Mouse (Mus musculus): ENCODE data around the gene Dscaml1. TPM values are rescaled to one million over a fixed set of nuclear protein-coding genes. Genes with fewer than 3 reads are reported as not detected.

Dscaml1 gene
- polyA plus RNA-seq, 1 experiment from 2014 or later = 0.23 TPM

GRCm38 (mm10) chr9:45389596-45389995 is 36.8 kb upstream of the Dscaml1 start:
- H3K36me3 ChIP-seq (ENCODE audit: control insufficient read depth, insufficient read depth, low read length) = no peaks in the 10 kb centered on the region
- no peak overlapping the region for H3K27ac ChIP-seq (ENCODE audit: low read depth, low read length)
- no peak overlapping the region for H3K9ac ChIP-seq (ENCODE audit: low read depth, low read length)
- H3K27me3 ChIP-seq (ENCODE audit: control insufficient read depth, insufficient read depth, low read length) = no peaks in the 10 kb centered on the region
- no peak overlapping the region for H3K4me3 ChIP-seq (ENCODE audit: low read depth, low read length)
- ATAC-seq (replicated peaks; ENCODE audit: insufficient number of reproducible peaks, low FRiP score, low TSS enrichment) = no peak
- no peak overlapping the region for H3K4me2 ChIP-seq
- no peaks in the 10 kb centered on the region for H3K9me3 ChIP-seq (replicated peaks; ENCODE audit: control insufficient read depth, low read length)
- WGBS (ENCODE audit: insufficient replicate concordance) = 68% methylated on average over 8 of the region's 8 CpGs
- no peaks in the 10 kb centered on the region for H3K4me1 ChIP-seq (ENCODE audit: control insufficient read depth, insufficient read depth, low read length)

- Histone ChIP-seq H3K9ac (ENCODE audit: low read depth, low read length) (no peak overlapping the region), H3K4me1 (ENCODE audit: control insufficient read depth, insufficient read depth, low read length) (no peaks in the 10 kb centered on the region), H3K27me3 (ENCODE audit: control insufficient read depth, insufficient read depth, low read length) (no peaks in the 10 kb centered on the region), H3K4me3 (ENCODE audit: low read depth, low read length) (no peak overlapping the region), H3K9me3 (replicated peaks; ENCODE audit: control insufficient read depth, low read length) (no peaks in the 10 kb centered on the region), H3K27ac (ENCODE audit: low read depth, low read length) (no peak overlapping the region), H3K4me2 (no peak overlapping the region), H3K36me3 (ENCODE audit: control insufficient read depth, insufficient read depth, low read length) (no peaks in the 10 kb centered on the region)
- 68% methylated on average over 7 of the region's 7 CpGs for WGBS (ENCODE audit: insufficient replicate concordance)
- ATAC-seq (replicated peaks; ENCODE audit: insufficient number of reproducible peaks, low FRiP score, low TSS enrichment) = no peak
Observed at GRCm38 (mm10) chr9:45391299-45391698, 35.1 kb upstream of the Dscaml1 start.

- Histone ChIP-seq H3K9ac (ENCODE audit: low read depth, low read length) (no peak overlapping the region), H3K4me3 (ENCODE audit: low read depth, low read length) (no peak overlapping the region), H3K27me3 (ENCODE audit: control insufficient read depth, insufficient read depth, low read length) (peaks cover under 1% of the 10 kb centered on the region; the same call in 1 of the 2 replicates), H3K27ac (ENCODE audit: low read depth, low read length) (no peak overlapping the region), H3K4me1 (ENCODE audit: control insufficient read depth, insufficient read depth, low read length) (no peaks in the 10 kb centered on the region), H3K9me3 (replicated peaks; ENCODE audit: control insufficient read depth, low read length) (no peaks in the 10 kb centered on the region), H3K36me3 (ENCODE audit: control insufficient read depth, insufficient read depth, low read length) (no peaks in the 10 kb centered on the region), H3K4me2 (no peak overlapping the region)
- no peak for ATAC-seq (replicated peaks; ENCODE audit: insufficient number of reproducible peaks, low FRiP score, low TSS enrichment)
- WGBS (ENCODE audit: insufficient replicate concordance) = 85% methylated on average over 6 of the region's 6 CpGs
Observed at GRCm38 (mm10) chr9:45395218-45395617, 31.2 kb upstream of the Dscaml1 start.

GRCm38 (mm10) chr9:45395796-45396195 is 30.6 kb upstream of the Dscaml1 start:
- Histone ChIP-seq H3K9me3 (replicated peaks; ENCODE audit: control insufficient read depth, low read length) (no peaks in the 10 kb centered on the region), H3K4me3 (ENCODE audit: low read depth, low read length) (no peak overlapping the region), H3K9ac (ENCODE audit: low read depth, low read length) (no peak overlapping the region), H3K27ac (ENCODE audit: low read depth, low read length) (no peak overlapping the region), H3K27me3 (ENCODE audit: control insufficient read depth, insufficient read depth, low read length) (peaks cover 6% of the 10 kb centered on the region), H3K36me3 (ENCODE audit: control insufficient read depth, insufficient read depth, low read length) (no peaks in the 10 kb centered on the region), H3K4me1 (ENCODE audit: control insufficient read depth, insufficient read depth, low read length) (no peaks in the 10 kb centered on the region), H3K4me2 (no peak overlapping the region)
- 56% methylated on average over 3 of the region's 3 CpGs for WGBS (ENCODE audit: insufficient replicate concordance)
- ATAC-seq (replicated peaks; ENCODE audit: insufficient number of reproducible peaks, low FRiP score, low TSS enrichment) = no peak

GRCm38 (mm10) chr9:45398336-45398735 is 28.1 kb upstream of the Dscaml1 start:
- no peak overlapping the region for H3K9ac ChIP-seq (ENCODE audit: low read depth, low read length)
- no peak overlapping the region for H3K4me2 ChIP-seq
- H3K4me3 ChIP-seq (ENCODE audit: low read depth, low read length) = no peak overlapping the region
- H3K9me3 ChIP-seq (replicated peaks; ENCODE audit: control insufficient read depth, low read length) = no peaks in the 10 kb centered on the region
- H3K36me3 ChIP-seq (ENCODE audit: control insufficient read depth, insufficient read depth, low read length) = no peaks in the 10 kb centered on the region
- no peaks in the 10 kb centered on the region for H3K4me1 ChIP-seq (ENCODE audit: control insufficient read depth, insufficient read depth, low read length)
- 50% methylated on average over 1 of the region's 1 CpGs for WGBS (ENCODE audit: insufficient replicate concordance)
- peaks cover 19% of the 10 kb centered on the region for H3K27me3 ChIP-seq (ENCODE audit: control insufficient read depth, insufficient read depth, low read length)
- H3K27ac ChIP-seq (ENCODE audit: low read depth, low read length) = no peak overlapping the region
- ATAC-seq (replicated peaks; ENCODE audit: insufficient number of reproducible peaks, low FRiP score, low TSS enrichment) = no peak

- WGBS (ENCODE audit: insufficient replicate concordance) = 75% methylated on average over 4 of the region's 4 CpGs
- Histone ChIP-seq H3K4me3 (ENCODE audit: low read depth, low read length) (no peak within 1 kb of the TSS), H3K4me1 (ENCODE audit: control insufficient read depth, insufficient read depth, low read length) (no peaks in the 10 kb centered on the region), H3K27me3 (ENCODE audit: control insufficient read depth, insufficient read depth, low read length) (peaks cover 22% of the 10 kb centered on the region), H3K9ac (ENCODE audit: low read depth, low read length) (no peak within 1 kb of the TSS), H3K4me2 (no peak within 1 kb of the TSS), H3K36me3 (ENCODE audit: control insufficient read depth, insufficient read depth, low read length) (no peaks in the 10 kb centered on the region), H3K27ac (ENCODE audit: low read depth, low read length) (no peak within 1 kb of the TSS), H3K9me3 (replicated peaks; ENCODE audit: control insufficient read depth, low read length) (no peaks in the 10 kb centered on the region)
- ATAC-seq (replicated peaks; ENCODE audit: insufficient number of reproducible peaks, low FRiP score, low TSS enrichment) = no peak
Observed at GRCm38 (mm10) chr9:45399434-45399833, 27.0 kb upstream of the Dscaml1 start, which contains the start of gene Fxyd2. Gene Fxyd2 (plus strand): TSS chr9:45399669.

- ATAC-seq (replicated peaks; ENCODE audit: insufficient number of reproducible peaks, low FRiP score, low TSS enrichment) = no peak
- H3K4me1 ChIP-seq (ENCODE audit: control insufficient read depth, insufficient read depth, low read length) = no peaks in the 10 kb centered on the region
- no peaks in the 10 kb centered on the region for H3K9me3 ChIP-seq (replicated peaks; ENCODE audit: control insufficient read depth, low read length)
- H3K36me3 ChIP-seq (ENCODE audit: control insufficient read depth, insufficient read depth, low read length) = no peaks in the 10 kb centered on the region
- H3K4me2 ChIP-seq = no peak overlapping the region
- no peak overlapping the region for H3K4me3 ChIP-seq (ENCODE audit: low read depth, low read length)
- WGBS (ENCODE audit: insufficient replicate concordance) = 53% methylated on average over 4 of the region's 4 CpGs
- peaks cover 23% of the 10 kb centered on the region for H3K27me3 ChIP-seq (ENCODE audit: control insufficient read depth, insufficient read depth, low read length)
- H3K27ac ChIP-seq (ENCODE audit: low read depth, low read length) = no peak overlapping the region
- H3K9ac ChIP-seq (ENCODE audit: low read depth, low read length) = no peak overlapping the region
Observed at GRCm38 (mm10) chr9:45401851-45402250, 24.6 kb upstream of the Dscaml1 start.

- 45% methylated on average over 2 of the region's 2 CpGs for WGBS (ENCODE audit: insufficient replicate concordance)
- Histone ChIP-seq H3K27ac (ENCODE audit: low read depth, low read length) (no peak overlapping the region), H3K4me2 (no peak overlapping the region), H3K9ac (ENCODE audit: low read depth, low read length) (no peak overlapping the region), H3K36me3 (ENCODE audit: control insufficient read depth, insufficient read depth, low read length) (no peaks in the 10 kb centered on the region), H3K27me3 (ENCODE audit: control insufficient read depth, insufficient read depth, low read length) (peaks cover 25% of the 10 kb centered on the region), H3K4me1 (ENCODE audit: control insufficient read depth, insufficient read depth, low read length) (no peaks in the 10 kb centered on the region), H3K4me3 (ENCODE audit: low read depth, low read length) (no peak overlapping the region), H3K9me3 (replicated peaks; ENCODE audit: control insufficient read depth, low read length) (no peaks in the 10 kb centered on the region)
- no peak for ATAC-seq (replicated peaks; ENCODE audit: insufficient number of reproducible peaks, low FRiP score, low TSS enrichment)
Observed at GRCm38 (mm10) chr9:45402957-45403356, 23.5 kb upstream of the Dscaml1 start.

GRCm38 (mm10) chr9:45405694-45406093 is 20.7 kb upstream of the Dscaml1 start:
- Histone ChIP-seq H3K9ac (ENCODE audit: low read depth, low read length) (no peak overlapping the region), H3K36me3 (ENCODE audit: control insufficient read depth, insufficient read depth, low read length) (no peaks in the 10 kb centered on the region), H3K4me2 (no peak overlapping the region), H3K4me1 (ENCODE audit: control insufficient read depth, insufficient read depth, low read length) (no peaks in the 10 kb centered on the region), H3K27ac (ENCODE audit: low read depth, low read length) (no peak overlapping the region), H3K27me3 (ENCODE audit: control insufficient read depth, insufficient read depth, low read length) (peaks cover 26% of the 10 kb centered on the region), H3K9me3 (replicated peaks; ENCODE audit: control insufficient read depth, low read length) (no peaks in the 10 kb centered on the region), H3K4me3 (ENCODE audit: low read depth, low read length) (no peak overlapping the region)
- no peak for ATAC-seq (replicated peaks; ENCODE audit: insufficient number of reproducible peaks, low FRiP score, low TSS enrichment)
- 47% methylated on average over 5 of the region's 5 CpGs for WGBS (ENCODE audit: insufficient replicate concordance)

Data from heart, embryonic 11.5 days (tissue).